Mouse (Mus musculus) brain, embryonic 14.5 days (tissue): ENCODE measurements around the gene Kif5a.

Experiments
- CTCF ChIP-seq: fragments of 200-500 bp; IDR thresholded peaks from 2 replicates; pipeline ENCODE4 v1.5.1; 2012; ENCODE audit warnings: inconsistent platforms, mild to moderate bottlenecking, moderate library complexity, borderline replicate concordance; ENCODE audit not compliant: insufficient read depth, insufficient read length; ENCODE audit errors: extremely low read depth
- POLR2A ChIP-seq: fragments of 200-500 bp; IDR thresholded peaks from 2 replicates; pipeline ENCODE4 v1.6.1; 2012; ENCODE audit warnings: mild to moderate bottlenecking, inconsistent platforms, borderline replicate concordance; ENCODE audit not compliant: poor library complexity, insufficient read depth, insufficient read length, severe bottlenecking; ENCODE audit errors: extremely low read depth

- no peak for TF ChIP-seq CTCF
- TF ChIP-seq POLR2A: no peak
Measured at GRCm38 (mm10) chr10:127198492-127198891, 64.7 kb downstream of the Kif5a start.
